Mouse (Mus musculus) cerebellum, adult 18-20 months (tissue): ENCODE measurements around the gene Frmd4b.

ENCODE experiments used
- DNase-seq, 2 experiments: peaks; one replicate each; pipeline ENCODE4 v3.0.0; 2021

Frmd4b gene

GRCm38 (mm10) chr6:97617266-97617743 lies at the start of gene Frmd4b:
Gene Frmd4b, minus strand, starts transcription at chr6:97617541.
- DNase-seq: peak; percentile 62

GRCm38 (mm10) chr6:97666417-97666816 lies 49.1 kb upstream of the Frmd4b start:
- no peak for DNase-seq

GRCm38 (mm10) chr6:97658921-97659320 lies 41.6 kb upstream of the Frmd4b start:
- DNase-seq: no peak

- no peak for DNase-seq
Measured at GRCm38 (mm10) chr6:97655986-97656385, 38.6 kb upstream of the Frmd4b start.

- no peak for DNase-seq
Measured at GRCm38 (mm10) chr6:97647501-97647900, 30.2 kb upstream of the Frmd4b start.

- DNase-seq: no peak
Measured at GRCm38 (mm10) chr6:97623330-97623729, 6.0 kb upstream of the Frmd4b start.

GRCm38 (mm10) chr6:97622236-97622635 lies 4.9 kb upstream of the Frmd4b start:
- no peak for DNase-seq

GRCm38 (mm10) chr6:97617774-97618173 lies 433 bp upstream of the Frmd4b start:
- DNase-seq: no peak

- DNase-seq: peak; percentile 35 to 49
Measured at GRCm38 (mm10) chr6:97616658-97617265, 579 bp downstream of the Frmd4b start.

GRCm38 (mm10) chr6:97615901-97616461 lies 1.4 kb downstream of the Frmd4b start:
- peak in 1 of 2 experiments; percentile 6 for DNase-seq

- DNase-seq: no peak
Measured at GRCm38 (mm10) chr6:97614179-97614578, 3.2 kb downstream of the Frmd4b start.

GRCm38 (mm10) chr6:97612861-97613260 lies 4.5 kb downstream of the Frmd4b start:
- DNase-seq: no peak

GRCm38 (mm10) chr6:97610051-97610450 lies 7.3 kb downstream of the Frmd4b start:
- no peak for DNase-seq

- DNase-seq: no peak
Measured at GRCm38 (mm10) chr6:97607646-97608045, 9.7 kb downstream of the Frmd4b start.

GRCm38 (mm10) chr6:97595218-97595617 lies 22.1 kb downstream of the Frmd4b start:
- no peak for DNase-seq

- no peak for DNase-seq
Measured at GRCm38 (mm10) chr6:97594589-97594988, 22.8 kb downstream of the Frmd4b start.

- no peak for DNase-seq
Measured at GRCm38 (mm10) chr6:97590230-97590629, 27.1 kb downstream of the Frmd4b start.

- no peak for DNase-seq
Measured at GRCm38 (mm10) chr6:97589581-97589980, 27.8 kb downstream of the Frmd4b start.

GRCm38 (mm10) chr6:97589031-97589430 lies 28.3 kb downstream of the Frmd4b start:
- DNase-seq: no peak

- no peak for DNase-seq
Measured at GRCm38 (mm10) chr6:97586606-97587005, 30.7 kb downstream of the Frmd4b start.

- DNase-seq: no peak
Measured at GRCm38 (mm10) chr6:97586024-97586423, 31.3 kb downstream of the Frmd4b start.

GRCm38 (mm10) chr6:97582748-97583147 lies 34.6 kb downstream of the Frmd4b start:
- DNase-seq: no peak

GRCm38 (mm10) chr6:97581941-97582340 lies 35.4 kb downstream of the Frmd4b start:
- DNase-seq: no peak

- no peak for DNase-seq
Measured at GRCm38 (mm10) chr6:97580479-97581030, 36.8 kb downstream of the Frmd4b start.
